Mouse (Mus musculus): ENCODE results near the gene Kcnh8.

DNA sequence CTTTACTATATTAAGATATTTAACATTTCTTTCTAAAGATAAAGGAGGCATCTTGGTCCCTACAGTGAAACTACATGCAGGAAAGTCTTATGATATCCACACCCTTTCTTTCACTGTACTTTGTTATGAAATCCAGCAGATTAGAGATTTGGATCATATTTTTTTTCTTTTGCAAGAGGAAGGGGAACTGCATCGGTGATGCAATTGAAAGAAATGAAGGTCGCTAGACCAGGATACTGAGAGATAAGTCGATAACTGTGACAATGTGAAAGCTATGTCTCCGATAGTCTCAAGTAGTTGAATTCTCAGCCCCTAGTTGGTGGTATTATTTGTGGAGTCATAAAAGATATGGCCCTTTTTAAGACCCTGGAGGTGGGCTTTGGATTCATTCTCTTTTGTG, 227.2 kb downstream of the Kcnh8 start:
- no peak for TF ChIP-seq CTCF (IDR thresholded peaks at IDR 0.05; ENCODE audit: low read depth)
- TF ChIP-seq EP300 (IDR thresholded peaks at IDR 0.05; ENCODE audit: low read depth), result no peak

All from heart, postnatal 0 days (tissue).